Mouse (Mus musculus) MEL (cell line): ENCODE results near the gene Slc6a16. TPM values are rescaled to one million over a fixed set of nuclear protein-coding genes. Genes with fewer than 3 reads are reported as not detected.

Experiments
- DNase-seq: peaks from one replicate; pipeline ENCODE4 v3.0.0; 2011; ENCODE audit warnings: low read depth, low spot score
- H3K27ac ChIP-seq: 2 replicates; pipeline ENCODE4 v1.5.1; 2012; ENCODE audit warnings: low read depth, mild to moderate bottlenecking, control low read depth, low read length, moderate library complexity; ENCODE audit not compliant: control insufficient read depth
- H3K27me3 ChIP-seq, 2 experiments: fragments of 150-350 bp in 1 of 2; sonication (generic) in 1 of 2; 2 replicates each; pipeline ENCODE4 v1.6.1; 2012; ENCODE audit warnings: low read length in 2 of 2, mild to moderate bottlenecking in 2 of 2, improper control_type of control experiment in 1 of 2, moderate library complexity in 1 of 2; ENCODE audit not compliant: insufficient read depth in 2 of 2, control insufficient read depth in 1 of 2
- H3K36me3 ChIP-seq, 2 experiments: 2 replicates each; pipeline ENCODE4 v1.6.1; 2012 to 2014; ENCODE audit warnings: low read length in 2 of 2, improper control_type of control experiment in 1 of 2, inconsistent platforms in 1 of 2, mild to moderate bottlenecking in 1 of 2; ENCODE audit not compliant: insufficient read depth in 2 of 2, control insufficient read depth in 1 of 2
- H3K4me1 ChIP-seq, 2 experiments: fragments of 150-350 bp in 1 of 2; sonication (generic) in 1 of 2; 2 replicates each; pipeline ENCODE4 v1.6.1; 2012; ENCODE audit warnings: low read length in 2 of 2, improper control_type of control experiment in 1 of 2, mild to moderate bottlenecking in 1 of 2; ENCODE audit not compliant: insufficient read depth in 2 of 2, control insufficient read depth in 1 of 2
- H3K4me3 ChIP-seq, 2 experiments: fragments of 150-350 bp in 1 of 2; sonication (generic) in 1 of 2; 2 replicates each; pipeline ENCODE4 v1.5.1; 2012; ENCODE audit warnings: low read depth in 2 of 2, low read length in 2 of 2, mild to moderate bottlenecking in 2 of 2, moderate library complexity in 2 of 2, control low read depth in 1 of 2, improper control_type of control experiment in 1 of 2; ENCODE audit not compliant: control insufficient read depth in 1 of 2, insufficient read depth in 1 of 2
- H3K79me2 ChIP-seq: 2 replicates; pipeline ENCODE4 v1.6.1; 2012; ENCODE audit warnings: mild to moderate bottlenecking, low read length, moderate library complexity; ENCODE audit not compliant: control insufficient read depth, poor library complexity, insufficient read depth
- H3K9ac ChIP-seq: 2 replicates; pipeline ENCODE4 v1.6.1; 2012; ENCODE audit warnings: low read depth, mild to moderate bottlenecking, control low read depth, low read length, moderate library complexity; ENCODE audit not compliant: control insufficient read depth, poor library complexity, severe bottlenecking
- H3K9me3 ChIP-seq: fragments of 150-350 bp; sonication (generic); replicated peaks from 2 replicates; pipeline ENCODE4 v1.6.1; 2012; ENCODE audit warnings: mild to moderate bottlenecking, low read length, improper control_type of control experiment, moderate library complexity; ENCODE audit not compliant: insufficient read depth
- BHLHE40 ChIP-seq: IDR thresholded peaks from 2 replicates; pipeline ENCODE4 v1.6.1; 2012; ENCODE audit warnings: low read depth, mild to moderate bottlenecking, inconsistent platforms, low read length, improper control_type of control experiment, borderline replicate concordance
- CHD2 ChIP-seq: IDR thresholded peaks from 2 replicates; pipeline ENCODE4 v1.6.1; 2011; ENCODE audit warnings: low read length, improper control_type of control experiment
- ELF1 ChIP-seq: IDR thresholded peaks from 2 replicates; pipeline ENCODE4 v1.6.1; 2014; ENCODE audit warnings: low read depth, mild to moderate bottlenecking, inconsistent platforms, low read length, improper control_type of control experiment, moderate library complexity
- GABPA ChIP-seq: IDR thresholded peaks from 2 replicates; pipeline ENCODE4 v1.6.1; 2012; ENCODE audit warnings: low read depth, mild to moderate bottlenecking, inconsistent platforms, low read length, improper control_type of control experiment, moderate library complexity
- MAFK ChIP-seq: IDR thresholded peaks from 2 replicates; pipeline ENCODE4 v1.6.1; 2011; ENCODE audit warnings: low read depth, mild to moderate bottlenecking, low read length, improper control_type of control experiment, borderline replicate concordance
- MXI1 ChIP-seq: IDR thresholded peaks from 2 replicates; pipeline ENCODE4 v1.6.1; 2011; ENCODE audit warnings: mild to moderate bottlenecking, low read depth, low read length, improper control_type of control experiment
- MYB ChIP-seq: IDR thresholded peaks from 2 replicates; pipeline ENCODE4 v1.6.1; 2011; ENCODE audit warnings: mild to moderate bottlenecking, low read depth, low read length, improper control_type of control experiment
- NELFE ChIP-seq: IDR thresholded peaks from 2 replicates; pipeline ENCODE4 v1.6.1; 2011; ENCODE audit warnings: low read depth, low read length, improper control_type of control experiment
- POLR2A ChIP-seq, 2 experiments: IDR thresholded peaks; 2 replicates each; pipeline ENCODE4 v1.6.1; 2011 to 2012; ENCODE audit warnings: low read length in 2 of 2, mild to moderate bottlenecking in 2 of 2, control low read depth in 1 of 2, improper control_type of control experiment in 1 of 2, low read depth in 1 of 2, moderate library complexity in 1 of 2; ENCODE audit not compliant: control insufficient read depth in 1 of 2, insufficient read depth in 1 of 2, poor library complexity in 1 of 2
- POLR2AphosphoS2 ChIP-seq: IDR thresholded peaks from 2 replicates; pipeline ENCODE4 v1.6.1; 2011; ENCODE audit warnings: low read length, improper control_type of control experiment
- POLR2AphosphoS5 ChIP-seq: IDR thresholded peaks from 2 replicates; pipeline ENCODE4 v1.6.1; 2012; ENCODE audit warnings: low read depth, borderline replicate concordance, mild to moderate bottlenecking, inconsistent platforms, low read length, moderate library complexity, mixed read lengths
- RCOR1 ChIP-seq: IDR thresholded peaks from 2 replicates; pipeline ENCODE4 v1.6.1; 2012; ENCODE audit warnings: low read depth, mild to moderate bottlenecking, inconsistent platforms, low read length, improper control_type of control experiment
- TBP ChIP-seq: IDR thresholded peaks from 2 replicates; pipeline ENCODE4 v1.8.0; 2011; ENCODE audit warnings: low read depth, low read length, improper control_type of control experiment
- TCF12 ChIP-seq: IDR thresholded peaks from 2 replicates; pipeline ENCODE4 v1.6.1; 2014; ENCODE audit warnings: low read depth, mild to moderate bottlenecking, inconsistent platforms, low read length, improper control_type of control experiment, moderate library complexity
- USF2 ChIP-seq, 2 experiments: IDR thresholded peaks; 2 replicates each; pipeline ENCODE4 v1.6.1; 2011 to 2012; ENCODE audit warnings: improper control_type of control experiment in 2 of 2, low read length in 2 of 2, borderline replicate concordance in 1 of 2, inconsistent platforms in 1 of 2, low read depth in 1 of 2, mild to moderate bottlenecking in 1 of 2; ENCODE audit not compliant: insufficient read depth in 1 of 2
- ZMIZ1 ChIP-seq: IDR thresholded peaks from 2 replicates; pipeline ENCODE4 v1.6.1; 2012; ENCODE audit warnings: low read depth, mild to moderate bottlenecking, inconsistent platforms, low read length, improper control_type of control experiment, moderate library complexity
- ZNF384 ChIP-seq: IDR thresholded peaks from 2 replicates; pipeline ENCODE4 v1.6.1; 2012; ENCODE audit warnings: low read depth, mild to moderate bottlenecking, inconsistent platforms, low read length, improper control_type of control experiment
- polyA plus RNA-seq, 2 experiments: library from polyadenylated mRNA; stranded (reverse) in 1 of 2; unstranded in 1 of 2; fragments of >175 nt in 1 of 2; fragments of >200 nt in 1 of 2; gene quantifications; 2 replicates each; pipeline versions ENCODE4 v1.2.1 to v1.2.4; 2012; ENCODE audit warnings: low replicate concordance in 2 of 2, low read depth in 1 of 2; ENCODE audit not compliant: insufficient read length in 2 of 2, insufficient read depth in 1 of 2, missing spikeins in 1 of 2
- total RNA-seq: library from RNA; depleted of rRNA; stranded (reverse); fragments of 300-350 nt; gene quantifications from 2 replicates; pipeline ENCODE4 v1.2.3, GENCODE M21; 2012

The Slc6a16 gene
- total and polyA plus RNA-seq, 3 experiments: not detected

DNA sequence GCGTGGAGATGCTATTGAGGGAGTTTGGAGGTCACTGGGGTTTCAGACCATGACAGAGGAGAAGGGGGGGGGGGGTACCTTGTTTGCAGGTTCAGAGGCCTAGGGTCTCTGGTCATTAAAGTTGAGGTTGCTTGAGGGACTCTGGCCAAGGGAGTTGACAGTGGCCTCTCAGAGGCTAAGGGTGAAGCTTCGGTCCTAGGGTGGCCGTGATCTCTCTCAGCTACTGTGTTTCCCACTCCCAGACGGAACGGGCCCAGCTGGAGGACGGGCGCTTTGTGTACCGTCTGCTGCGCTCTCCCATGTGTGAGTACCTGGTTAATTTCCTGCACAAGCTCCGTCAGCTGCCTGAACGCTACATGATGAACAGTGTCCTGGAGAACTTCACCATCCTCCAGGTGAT, 8.9 kb upstream of the Slc6a16 start:
- no peak overlapping the region for H3K27ac ChIP-seq
- no peaks in the 10 kb centered on the region; a peak in 2 of 4 replicates for H3K4me1 ChIP-seq
- H3K79me2 ChIP-seq: no peaks in the 10 kb centered on the region
- H3K27me3 ChIP-seq: peaks cover 0 to 4% of the 10 kb centered on the region in 2 experiments; a peak in 2 of 4 replicates
- no peaks in the 10 kb centered on the region for H3K9me3 ChIP-seq
- no peak overlapping the region for H3K9ac ChIP-seq
- H3K36me3 ChIP-seq: 0 out of 4 replicates have a peak, but pooled peaks cover 0 to 2% of the 10 kb centered on the region in 2 experiments
- DNase-seq: no peak
- H3K4me3 ChIP-seq: no peak overlapping the region
- TF ChIP-seq POLR2AphosphoS2 (peak; percentile 22; the same call in 1 of the 2 replicates), NELFE (no peak), RCOR1 (no peak)

DNA sequence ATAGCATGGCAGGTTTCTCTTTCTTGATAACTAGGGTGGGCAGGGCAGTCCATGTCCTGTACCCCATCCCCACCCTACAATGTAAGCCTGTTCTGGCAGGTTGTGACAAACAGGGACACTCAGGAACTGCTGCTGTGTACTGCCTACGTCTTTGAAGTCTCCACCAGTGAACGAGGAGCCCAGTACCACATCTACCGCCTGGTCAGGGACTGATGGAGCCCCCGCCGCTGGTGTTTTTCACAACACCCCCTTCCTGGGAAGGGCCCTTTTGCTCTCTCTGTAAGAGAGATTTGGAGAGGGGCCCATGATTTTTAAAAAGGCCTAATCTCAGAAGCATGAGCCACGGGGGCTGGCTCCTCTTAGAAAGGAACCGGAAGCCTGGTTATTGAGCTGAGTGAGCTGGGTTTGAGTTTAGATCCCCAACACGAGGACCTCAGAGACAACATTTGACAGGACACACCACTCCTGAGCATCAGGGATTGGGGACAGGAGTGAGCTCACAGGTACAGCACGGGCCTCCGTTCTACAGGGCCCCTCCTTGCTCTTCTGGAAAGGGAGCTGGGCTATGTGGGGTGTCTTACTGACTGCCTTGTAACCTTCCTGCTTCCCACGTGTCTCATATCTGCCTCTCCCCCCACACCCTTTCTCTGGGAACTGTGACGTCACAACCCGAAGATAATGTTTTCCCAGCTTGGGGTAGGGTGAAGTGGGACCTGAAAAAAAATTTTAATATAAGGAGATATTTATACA, 8.0 kb upstream of the Slc6a16 start:
- H3K79me2 ChIP-seq: no peaks in the 10 kb centered on the region
- H3K4me1 ChIP-seq: peaks cover 0 to 6% of the 10 kb centered on the region in 2 experiments; a peak in 2 of 4 replicates
- H3K4me3 ChIP-seq: no peak overlapping the region
- H3K27ac ChIP-seq: no peak overlapping the region
- no peak overlapping the region for H3K9ac ChIP-seq
- H3K27me3 ChIP-seq: 0 out of 4 replicates have a peak, but pooled peaks cover 0 to 1% of the 10 kb centered on the region in 2 experiments
- DNase-seq: no peak
- peaks cover 0 to 6% of the 10 kb centered on the region in 2 experiments; a peak in 2 of 4 replicates for H3K36me3 ChIP-seq
- TF ChIP-seq TBP (no peak), ZMIZ1 (no peak), MXI1 (no peak), ZNF384 (no peak), POLR2AphosphoS5 (no peak), TCF12 (no peak), MAFK (no peak), ELF1 (no peak), NELFE (no peak), USF2 (IDR thresholded peaks at IDR 0.05; ENCODE audit: borderline replicate concordance in 1 of 2, insufficient read depth in 1 of 2, low read depth in 1 of 2, low read length in 2 of 2) (no peak), MYB (no peak), GABPA (no peak), POLR2A (IDR thresholded peaks at IDR 0.05; ENCODE audit: control insufficient read depth in 1 of 2, insufficient read depth in 1 of 2, low read depth in 1 of 2, low read length in 2 of 2, poor library complexity in 1 of 2) (no peak), BHLHE40 (no peak), CHD2 (no peak), RCOR1 (no peak)
- no peaks in the 10 kb centered on the region for H3K9me3 ChIP-seq
